Mouse (Mus musculus): ENCODE measurements around the gene Zxdb.
"Not testable (repeated sequence)": the region's sequence is repeated elsewhere in the genome, so short reads cannot be mapped to it uniquely, and the experiment has no call there.

Zxdb gene

DNA sequence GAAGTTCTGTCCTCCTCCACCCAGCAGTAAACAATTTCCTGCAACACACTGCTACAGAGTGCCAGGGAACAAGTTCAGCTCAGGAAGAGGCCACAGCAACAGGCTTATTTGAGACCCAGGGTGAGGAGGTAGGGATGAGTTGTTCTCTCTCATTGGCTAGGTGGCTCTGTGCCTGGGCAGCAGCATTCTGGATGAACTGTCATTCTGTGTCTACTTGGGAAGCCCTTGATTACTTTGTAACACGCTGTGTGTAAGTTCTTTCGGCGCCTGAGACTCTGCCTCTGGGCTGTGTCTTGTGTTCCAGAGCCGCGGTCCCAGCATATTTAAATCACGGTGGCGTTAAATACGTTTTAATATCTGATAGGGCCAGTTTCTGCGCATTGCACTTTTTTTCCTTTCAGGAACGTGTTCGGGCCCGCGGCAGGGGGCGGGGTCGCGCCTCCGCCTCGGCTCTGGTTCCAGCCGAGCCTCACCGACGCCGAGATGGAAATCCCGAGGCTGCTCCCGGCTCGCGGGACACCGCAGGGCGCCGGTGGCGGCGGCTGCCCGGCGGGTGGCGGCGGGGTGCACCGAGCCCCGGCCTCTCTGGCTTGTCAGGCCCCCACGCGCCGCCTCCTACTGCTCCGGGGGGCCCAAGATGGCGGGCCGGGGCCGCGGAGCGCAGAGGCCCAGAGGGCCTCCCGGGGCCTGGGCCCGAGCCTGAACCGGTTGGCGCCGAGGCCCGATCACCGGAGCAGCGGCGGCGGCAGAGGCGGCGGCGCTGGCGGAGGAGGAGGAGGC lies at the start of gene Zxdb:
Gene Zxdb (plus strand): TSS at position 378 of the 780 bp plus-strand sequence.
- DNase-seq, result not testable (repeated sequence)

DNA sequence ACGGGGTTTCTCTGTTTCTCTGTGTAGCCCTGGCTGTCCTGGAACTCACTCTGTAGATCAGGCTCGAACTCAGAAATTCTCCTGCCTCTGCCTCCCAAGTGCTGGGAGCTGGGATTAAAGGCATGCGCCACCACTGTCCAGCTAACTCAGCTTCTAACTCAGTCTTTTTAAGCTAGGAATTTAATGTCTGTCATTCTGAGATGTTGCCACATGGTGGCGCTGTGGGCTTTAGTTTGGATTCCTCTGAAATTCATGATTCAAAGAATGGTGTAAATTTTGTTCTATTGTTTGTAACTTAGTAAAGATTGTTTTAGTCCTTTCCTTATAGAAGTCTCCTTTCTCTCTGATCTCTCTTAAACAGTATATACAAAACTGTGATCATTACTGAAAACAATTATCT lies 49.4 kb upstream of the Zxdb start:
- DNase-seq, result peak in 1 of 2 experiments; percentile 58

DNA sequence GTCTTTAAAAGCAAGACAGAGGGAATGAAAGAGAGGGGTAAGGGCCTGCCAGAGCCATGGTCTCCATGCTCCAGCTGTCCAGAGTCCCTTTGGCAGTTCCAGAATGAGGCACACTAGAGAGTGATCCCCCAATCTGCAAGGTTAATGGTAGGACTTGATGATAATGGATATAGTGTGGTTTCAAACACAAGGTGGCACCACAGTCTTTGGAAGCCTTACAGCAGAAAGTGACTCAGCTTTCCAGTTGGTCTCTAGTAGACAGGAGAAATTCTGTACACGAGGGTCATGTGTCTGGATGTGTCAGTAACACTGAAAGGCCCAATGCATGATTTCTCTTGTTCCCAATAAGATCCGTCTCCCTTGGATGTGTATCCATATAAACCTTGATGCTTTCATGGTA lies 42.8 kb upstream of the Zxdb start:
- DNase-seq, result not testable (repeated sequence)

DNA sequence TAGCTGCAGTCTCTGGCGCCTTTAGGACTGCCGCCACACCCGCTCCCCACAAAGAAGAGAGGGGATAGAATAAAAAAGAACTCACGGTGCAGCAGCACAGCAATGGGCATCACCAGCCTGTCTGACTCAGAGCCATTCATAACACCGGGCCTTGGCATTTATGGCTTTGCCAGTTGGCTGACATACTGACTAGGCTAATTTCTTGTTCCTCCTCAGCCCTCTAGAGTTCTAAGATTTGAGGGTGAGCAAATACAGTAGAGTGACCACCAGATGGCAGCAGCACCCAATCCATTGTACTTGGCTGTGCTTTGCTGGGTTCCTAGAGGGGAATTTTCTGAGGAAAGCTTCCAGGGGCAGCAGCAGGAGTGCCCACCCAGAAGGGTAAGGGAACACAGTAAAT lies 34.8 kb upstream of the Zxdb start:
- peak in 1 of 2 experiments; percentile 25 for DNase-seq

DNA sequence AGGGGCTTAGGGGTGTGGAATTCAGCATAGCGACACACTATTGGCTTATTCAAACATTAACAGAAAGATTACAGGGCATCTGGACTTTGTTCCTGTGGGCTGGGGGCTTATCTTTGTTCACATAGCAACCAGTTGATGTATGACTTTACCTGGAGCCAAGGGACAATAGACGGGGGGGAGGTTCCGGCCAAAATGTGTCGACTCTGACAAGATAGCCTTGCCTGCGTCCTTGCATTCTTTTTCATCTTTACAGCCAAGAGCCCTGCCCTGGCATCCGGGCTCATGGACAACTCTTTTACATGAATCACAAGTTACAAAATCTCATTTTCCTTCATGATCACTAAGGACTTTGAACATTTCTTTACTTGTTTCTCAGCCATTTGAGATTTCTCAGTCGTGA lies 17.7 kb upstream of the Zxdb start:
- not testable (repeated sequence) for DNase-seq

DNA sequence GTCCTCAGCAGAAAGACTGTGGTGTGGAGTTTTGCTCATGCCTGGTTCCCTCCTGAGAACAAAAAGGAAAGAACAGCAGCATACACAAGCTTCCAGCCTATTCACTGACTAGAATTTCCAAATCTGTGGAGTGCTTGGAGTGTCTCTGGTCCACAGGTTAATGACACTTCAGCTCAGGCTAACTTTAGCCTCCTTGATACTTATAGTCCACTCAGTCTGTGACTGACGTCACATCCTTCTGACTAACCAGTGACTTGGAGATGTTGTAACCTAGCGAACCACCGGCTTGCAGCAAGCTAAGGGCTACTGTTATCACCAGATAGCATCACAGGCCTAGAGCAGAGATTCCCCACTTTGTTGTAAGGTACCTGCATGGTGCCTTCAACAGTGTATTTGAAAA lies 14.6 kb upstream of the Zxdb start:
- DNase-seq, result not testable (repeated sequence)

DNA sequence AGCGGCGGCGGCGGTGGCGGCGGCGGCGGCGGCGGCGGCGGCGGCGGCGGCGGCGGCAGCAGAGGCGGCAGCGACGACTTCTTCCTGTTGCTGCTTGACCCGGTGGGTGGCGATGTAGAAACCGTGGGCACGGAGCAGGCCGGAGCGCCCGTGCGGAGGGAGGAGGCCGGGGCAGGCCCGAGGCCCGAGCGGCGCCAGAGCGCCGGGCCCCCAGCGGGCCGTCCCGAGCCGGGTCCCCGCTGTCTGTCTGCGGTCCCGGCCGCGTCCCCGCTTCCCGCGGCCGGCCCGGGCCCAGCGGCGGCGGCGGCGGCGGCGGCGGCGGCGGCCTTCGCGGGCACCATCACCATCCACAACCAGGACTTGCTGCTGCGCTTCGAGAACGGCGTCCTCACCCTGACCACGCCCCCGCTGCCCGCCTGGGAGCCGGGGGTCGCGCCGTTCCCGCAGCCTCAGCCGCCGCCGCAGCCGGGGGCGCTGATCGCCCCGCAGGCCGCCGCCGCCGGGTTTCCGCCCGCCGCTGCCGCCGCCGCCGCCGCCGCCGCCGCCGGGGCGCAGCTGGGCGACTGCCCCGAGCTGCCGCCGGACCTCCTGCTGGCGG lies 702 bp downstream of the Zxdb start:
- not testable (repeated sequence) for DNase-seq

DNA sequence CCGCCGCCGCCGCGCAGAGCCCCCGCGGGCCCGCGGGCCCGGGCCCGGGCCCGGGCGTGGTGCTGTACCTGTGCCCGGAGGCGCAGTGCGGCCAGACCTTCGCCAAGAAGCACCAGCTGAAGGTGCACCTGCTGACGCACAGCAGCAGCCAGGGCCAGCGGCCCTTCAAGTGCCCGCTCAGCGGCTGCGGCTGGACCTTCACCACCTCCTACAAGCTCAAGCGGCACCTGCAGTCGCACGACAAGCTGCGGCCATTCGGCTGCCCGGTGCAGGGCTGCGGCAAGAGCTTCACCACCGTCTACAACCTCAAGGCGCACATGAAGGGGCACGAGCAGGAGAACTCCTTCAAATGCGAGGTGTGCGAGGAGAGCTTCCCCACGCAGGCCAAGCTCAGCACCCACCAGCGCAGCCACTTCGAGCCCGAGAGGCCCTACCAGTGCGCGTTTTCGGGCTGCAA lies 1.3 kb downstream of the Zxdb start:
- DNase-seq, result not testable (repeated sequence)

DNA sequence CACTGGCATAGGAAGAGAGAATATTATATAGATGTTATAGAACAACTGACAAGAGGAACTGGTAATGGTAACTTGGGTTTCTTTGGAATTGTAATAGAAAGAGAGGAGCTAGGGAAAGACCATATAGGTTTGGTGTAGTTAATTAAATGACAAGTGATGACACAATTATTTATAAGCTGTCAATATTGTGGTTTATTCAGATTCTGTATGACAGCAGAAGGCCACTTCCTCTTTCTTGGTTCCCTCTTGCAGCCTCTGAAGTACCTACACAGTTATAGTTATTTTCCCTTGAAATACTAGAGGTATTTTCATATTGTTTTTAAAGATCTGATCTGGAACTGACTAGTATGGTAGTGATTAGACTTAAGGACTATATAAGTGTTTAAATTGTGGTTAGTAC lies 7.2 kb downstream of the Zxdb start:
- DNase-seq, result no peak

DNA sequence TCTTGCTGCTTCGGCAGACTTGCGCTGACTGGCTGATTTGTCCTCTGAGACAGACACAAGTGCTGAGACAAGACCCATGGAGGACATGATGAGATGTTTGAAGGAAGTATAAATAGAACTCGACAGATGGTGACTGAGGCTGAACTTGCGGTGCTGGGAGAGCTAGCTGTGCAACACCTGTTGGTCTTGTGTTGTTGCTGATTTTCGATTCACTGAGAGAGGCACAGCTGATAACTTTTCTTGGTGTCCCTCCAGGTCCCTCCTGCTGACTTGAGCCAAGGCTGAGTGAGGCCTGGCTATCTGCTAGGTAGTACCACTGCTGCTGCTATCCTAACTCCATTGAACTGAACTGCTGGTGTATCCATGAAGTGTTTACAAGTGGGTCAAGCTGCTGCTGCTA lies 29.4 kb downstream of the Zxdb start:
- DNase-seq, result no peak

DNA sequence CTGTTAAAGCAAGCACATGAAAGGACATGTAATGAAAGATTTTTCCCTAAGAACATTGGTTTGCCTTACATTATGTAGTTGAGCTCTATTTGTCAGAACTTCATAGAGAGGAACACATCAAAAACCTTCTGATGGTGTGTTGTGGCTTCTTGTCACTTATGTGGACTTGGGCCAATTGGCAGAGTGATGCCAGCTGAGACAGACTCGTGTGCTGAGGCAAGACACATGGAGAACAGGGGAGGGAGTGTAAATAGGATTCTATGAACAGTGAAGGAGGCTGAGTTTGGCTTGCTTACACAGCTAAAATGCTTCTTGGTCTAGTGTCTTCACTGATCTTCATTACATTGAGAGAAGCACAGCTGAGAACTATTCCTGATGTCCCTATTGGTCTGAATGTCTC lies 35.6 kb downstream of the Zxdb start:
- DNase-seq, result no peak

DNA sequence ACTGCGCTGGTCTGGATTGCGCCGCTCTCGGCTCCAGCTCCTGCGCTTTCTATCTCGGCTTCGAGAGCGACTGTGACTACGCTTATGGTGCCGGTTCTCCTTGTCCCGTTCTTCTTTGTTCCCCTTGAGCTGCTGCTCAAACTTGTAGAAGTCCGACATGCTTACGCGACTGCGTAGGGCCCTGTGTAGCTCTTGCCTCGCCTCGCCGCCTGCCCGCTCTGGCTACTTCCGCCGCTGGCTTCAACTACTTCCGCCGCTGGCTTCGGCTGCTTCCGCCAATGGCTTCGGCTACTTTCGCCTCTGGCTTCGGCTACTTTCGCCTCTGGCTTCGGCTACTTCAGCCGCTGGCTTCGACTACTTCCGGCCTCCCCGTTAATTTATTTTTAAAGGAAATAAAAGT lies 49.5 kb downstream of the Zxdb start:
- no peak for DNase-seq

Data from kidney, postnatal 25 days (tissue).